Mouse (Mus musculus) lung, adult 2 months (tissue): ENCODE measurements around the gene Rabggta.
A peak's percentile ranks its signal among the peaks of the same experiment; 100 is the strongest.

Experiments used
- CTCF ChIP-seq: fragments of 200-500 bp; IDR thresholded peaks from 2 replicates; pipeline ENCODE4 v1.5.1; 2011; ENCODE audit warnings: mild to moderate bottlenecking, low read length, control low read depth; ENCODE audit not compliant: insufficient read depth
- POLR2A ChIP-seq: fragments of 200-500 bp; IDR thresholded peaks from 2 replicates; pipeline ENCODE4 v1.6.1; 2011; ENCODE audit warnings: low read depth, mild to moderate bottlenecking, control low read depth, low read length, borderline replicate concordance; ENCODE audit errors: extremely low read depth

DNA sequence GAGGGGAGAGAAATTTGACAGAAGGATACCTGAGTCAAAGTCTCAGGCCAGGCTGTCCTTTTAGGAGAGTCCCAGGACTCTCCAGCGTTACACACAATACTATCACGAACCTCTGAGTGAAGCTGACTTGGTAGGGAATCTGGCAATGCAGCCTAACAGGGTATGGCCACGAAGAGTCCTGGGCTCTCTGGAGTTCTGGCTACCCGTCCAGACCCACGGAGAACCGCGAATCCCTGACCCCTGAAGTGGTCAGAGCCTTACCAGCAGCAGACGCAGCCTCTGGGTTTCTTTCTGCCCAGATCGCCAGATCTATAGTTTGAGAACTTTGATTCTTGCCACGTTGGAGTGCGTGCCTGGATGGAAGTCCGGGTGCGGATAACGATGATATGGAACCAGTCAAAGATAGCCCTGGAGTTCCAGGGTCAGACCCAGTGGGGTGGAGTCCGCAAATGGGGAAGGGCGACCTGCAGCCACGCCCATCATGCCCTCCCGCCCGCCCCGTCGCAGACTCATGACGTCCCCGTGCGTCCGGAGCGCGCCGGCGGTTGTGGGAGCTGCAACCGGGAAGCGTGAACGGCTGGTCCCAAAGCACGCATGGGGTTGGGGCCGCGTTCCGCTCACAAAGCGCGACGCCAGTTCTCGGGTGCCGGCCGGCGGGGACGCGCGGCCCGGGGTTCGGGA, 23.3 kb upstream of the Rabggta start, which contains the start of the genes Dhrs1 and Nop9:
- no peak for TF ChIP-seq CTCF
- TF ChIP-seq POLR2A: peak; percentile 72; the same call in 1 of the 2 replicates
